Mouse (Mus musculus) midbrain, embryonic 14.5 days (tissue): ENCODE measurements around the gene Slc25a54. TPM values are rescaled to one million over a fixed set of nuclear protein-coding genes. Genes with fewer than 3 reads are reported as not detected.

ENCODE experiments used
- microRNA-seq: library from miRNA; unstranded; fragments of <30 nt; microRNA quantifications from one replicate; pipeline ENCODE4, GENCODE M21; 2016
- polyA plus RNA-seq: library from polyadenylated mRNA; unstranded; fragments of >200 nt; fragmentation: Nextera tagmentation; extraction: Ambion mirVana; gene quantifications from 2 replicates; pipeline ENCODE4 v1.2.1, GENCODE M21; 2014

The Slc25a54 gene
- polyA plus RNA-seq, 1 experiment from 2014 or later, result not detected

Small RNA genes lying within 50 kb of the gene (microRNA-seq; reads per million reads assigned to microRNA genes)
- not detected for gene Gm44384

Other genes starting within 250 kb of the Slc25a54 start
- 12.4 and 16.0 TPM in 2 replicates for gene Stxbp3, start 239.9 kb upstream of the Slc25a54 start, polyA plus RNA-seq
- gene Fndc7, start 190.5 kb upstream of the Slc25a54 start, polyA plus RNA-seq, result not detected in 2 replicates
- 44.0 and 51.5 TPM in 2 replicates for gene Prpf38b, start 168.7 kb upstream of the Slc25a54 start, polyA plus RNA-seq
- gene Henmt1, start 140.6 kb upstream of the Slc25a54 start, polyA plus RNA-seq, result 1.0 and 2.9 TPM in 2 replicates
- 2.0 TPM in 1 of 2 replicates, not detected in the other for gene Gm9857, start 140.0 kb upstream of the Slc25a54 start, polyA plus RNA-seq
- 19.6 and 24.5 TPM in 2 replicates for gene Fam102b, start 52.9 kb upstream of the Slc25a54 start, polyA plus RNA-seq
- gene Slc25a24, start 42.7 kb downstream of the Slc25a54 start, polyA plus RNA-seq, result 3.0 and 7.5 TPM in 2 replicates